ENCODE assay signal across 24 mouse cellular contexts in genomic region chr17:80631028-80631427, GRCm38 (mm10). TPM values are rescaled to one million over a fixed set of nuclear protein-coding genes. Genes with fewer than 3 reads are reported as not detected.
DNase-seq lines count a peak whose midpoint lies in the region; ATAC-seq and TF ChIP-seq lines count a peak whose summit lies in the region.
"Had no signal": no experiment of that assay in that cellular context is flagged by ENCODE, and none has a peak within 500 bp of the region (broad histone marks: within the 10 kb centered on the region; RNA-seq: fewer than 3 reads in every experiment).

No protein-coding gene starts in this region.

- H3K9me3 ChIP-seq in intestine, postnatal 0 days (ENCODE audit: control insufficient read depth) = no peaks in the 10 kb centered on the region
- H3K9me3 ChIP-seq in intestine, embryonic 16.5 days (ENCODE audit: control insufficient read depth, low read length) = no peaks in the 10 kb centered on the region
- H3K9me3 ChIP-seq in stomach, postnatal 0 days (ENCODE audit: control insufficient read depth, low read length) = no peaks in the 10 kb centered on the region
- H3K9me3 ChIP-seq: embryonic facial prominence, embryonic 12.5 days; forebrain, embryonic 13.5 days; forebrain, embryonic 15.5 days; G1E had no signal

- no peak overlapping the region for H3K4me3 ChIP-seq in intestine, postnatal 0 days (ENCODE audit: low read depth, low read length)
- no peak overlapping the region for H3K4me3 ChIP-seq in intestine, embryonic 16.5 days (ENCODE audit: low read length)
- H3K4me3 ChIP-seq in stomach, postnatal 0 days (ENCODE audit: low read depth, low read length) = no peak overlapping the region
- H3K4me3 ChIP-seq: embryonic facial prominence, embryonic 10.5 days; embryonic facial prominence, embryonic 12.5 days; forebrain, embryonic 13.5 days; forebrain, embryonic 15.5 days had no signal

- no peak for TF ChIP-seq EP300 in stomach, postnatal 0 days (optimal IDR thresholded peaks at IDR 0.05)

- no peaks in the 10 kb centered on the region for H3K27me3 ChIP-seq in intestine, postnatal 0 days (replicated peaks; ENCODE audit: control insufficient read depth, insufficient read depth, low read length)
- H3K27me3 ChIP-seq in intestine, embryonic 16.5 days (replicated peaks; ENCODE audit: control insufficient read depth, insufficient read depth, low read length) = no peaks in the 10 kb centered on the region
- no peaks in the 10 kb centered on the region for H3K27me3 ChIP-seq in stomach, postnatal 0 days (ENCODE audit: control insufficient read depth, insufficient read depth, low read length)
- H3K27me3 ChIP-seq: embryonic facial prominence, embryonic 12.5 days; forebrain, embryonic 13.5 days; forebrain, embryonic 15.5 days; Patski had no signal

- TF ChIP-seq CTCF in intestine, postnatal 0 days (IDR thresholded peaks at IDR 0.05; ENCODE audit: low read depth) = 0 out of 2 replicates have a peak, but pooled peaks have one; percentile 6
- peak; percentile 39 for TF ChIP-seq CTCF in stomach, postnatal 0 days (IDR thresholded peaks at IDR 0.05; ENCODE audit: low read depth)

- WGBS in intestine, postnatal 0 days = 93% methylated on average over 3 of the region's 3 CpGs
- WGBS in intestine, embryonic 16.5 days = 97% methylated on average over 3 of the region's 3 CpGs
- 94% methylated on average over 3 of the region's 3 CpGs for WGBS in large intestine, adult 2 months
- 95% methylated on average over 3 of the region's 3 CpGs for WGBS in stomach, postnatal 0 days

- H3K36me3 ChIP-seq in intestine, postnatal 0 days (ENCODE audit: control insufficient read depth, insufficient read depth) = peaks cover 42% of the 10 kb centered on the region
- peaks cover 14% of the 10 kb centered on the region for H3K36me3 ChIP-seq in intestine, embryonic 16.5 days (ENCODE audit: control insufficient read depth, insufficient read depth, low read length)
- peaks cover 14% of the 10 kb centered on the region for H3K36me3 ChIP-seq in stomach, postnatal 0 days (ENCODE audit: control insufficient read depth, insufficient read depth, low read length)
- H3K36me3 ChIP-seq: G1E had no signal

- no peak for ATAC-seq in intestine, postnatal 0 days
- ATAC-seq in intestine, embryonic 16.5 days = no peak
- ATAC-seq in stomach, postnatal 0 days (ENCODE audit: low FRiP score, low TSS enrichment) = peak; percentile 67
- ATAC-seq: activated CD4-positive, CD25-positive, alpha-beta regulatory T cell, adult 4 months; forebrain, embryonic 13.5 days; forebrain, embryonic 15.5 days; forebrain, postnatal 0 days; Patski had no signal

- no peak overlapping the region for H3K27ac ChIP-seq in intestine, postnatal 0 days (ENCODE audit: low read depth, low read length)
- no peak overlapping the region for H3K27ac ChIP-seq in intestine, embryonic 16.5 days (ENCODE audit: low read length)
- no peak overlapping the region for H3K27ac ChIP-seq in stomach, postnatal 0 days (replicated peaks)
- H3K27ac ChIP-seq: embryonic facial prominence, embryonic 10.5 days; embryonic facial prominence, embryonic 12.5 days; forebrain, embryonic 13.5 days; forebrain, embryonic 15.5 days had no signal

- H3K9ac ChIP-seq in intestine, postnatal 0 days (ENCODE audit: low read depth, low read length) = no peak overlapping the region
- H3K9ac ChIP-seq in intestine, embryonic 16.5 days (ENCODE audit: low read depth, low read length) = no peak overlapping the region
- H3K9ac ChIP-seq in stomach, postnatal 0 days (ENCODE audit: low read length) = no peak overlapping the region
- H3K9ac ChIP-seq: embryonic facial prominence, embryonic 12.5 days; forebrain, embryonic 13.5 days; forebrain, embryonic 15.5 days; forebrain, postnatal 0 days had no signal

- no peaks in the 10 kb centered on the region for H3K4me1 ChIP-seq in intestine, postnatal 0 days (replicated peaks; ENCODE audit: control insufficient read depth, insufficient read depth, low read length)
- H3K4me1 ChIP-seq in intestine, embryonic 16.5 days (ENCODE audit: control insufficient read depth, insufficient read depth, low read length) = no peaks in the 10 kb centered on the region
- no peaks in the 10 kb centered on the region for H3K4me1 ChIP-seq in stomach, postnatal 0 days (replicated peaks; ENCODE audit: control insufficient read depth, insufficient read depth)
- H3K4me1 ChIP-seq: embryonic facial prominence, embryonic 10.5 days; embryonic facial prominence, embryonic 12.5 days; forebrain, embryonic 13.5 days; forebrain, embryonic 15.5 days had no signal

- no peak overlapping the region for H3K4me2 ChIP-seq in intestine, postnatal 0 days (replicated peaks; ENCODE audit: low read depth)
- H3K4me2 ChIP-seq in intestine, embryonic 16.5 days (ENCODE audit: low read depth, low read length) = no peak overlapping the region
- no peak overlapping the region for H3K4me2 ChIP-seq in stomach, postnatal 0 days (replicated peaks; ENCODE audit: low read depth)
- H3K4me2 ChIP-seq: embryonic facial prominence, embryonic 12.5 days; forebrain, embryonic 13.5 days; forebrain, embryonic 15.5 days had no signal

- peak; percentile 72 for DNase-seq in R1 (ENCODE audit: low read depth, low spot score)
- DNase-seq in large intestine, adult 2 months (ENCODE audit: low read depth, low spot score) = peak; percentile 13
- no peak for DNase-seq in stomach, postnatal 0 days (ENCODE audit: low spot score)
- no peak for DNase-seq in adrenal gland, postnatal 25 days
- no peak for DNase-seq in adrenal gland, postnatal 4 days (ENCODE audit: low spot score in 2 of 2)
- no peak for DNase-seq in frontal cortex, postnatal 36 days (ENCODE audit: low spot score in 2 of 2)
- DNase-seq: adrenal gland, adult 8-10 months; adrenal gland, postnatal 14 days; cerebellum, adult 11-12 months; cerebellum, adult 2 months; cerebellum, adult 9-10 months; cerebellum, postnatal 10 days; cerebellum, postnatal 25 days; forebrain, postnatal 0 days had no signal

RNA-seq across cellular contexts. Expression of gene Cdkl4, which starts 53.4 kb away (rescaled TPM):
- 0.09 and 0.12 TPM in 2 replicates for polyA plus RNA-seq in intestine, postnatal 0 days (2015; fragmentation: Nextera tagmentation; extraction: Ambion mirVana)
- polyA plus RNA-seq in intestine, embryonic 16.5 days (2015; fragmentation: Nextera tagmentation; extraction: Ambion mirVana) = 0.38 and 0.46 TPM in 2 replicates
- polyA plus RNA-seq in large intestine, adult 2 months (2012; rRNA removed) = 0.06 and 0.07 TPM in 2 replicates
- polyA plus RNA-seq in stomach, postnatal 0 days (2015; fragmentation: Nextera tagmentation; extraction: Ambion mirVana) = 0.05 and 0.08 TPM in 2 replicates
- total RNA-seq in adrenal gland, postnatal 25 days (2021) = not detected in 2 replicates
- total RNA-seq in adrenal gland, postnatal 4 days (2021) = under 1 TPM; 0.20 to 0.28 TPM
- polyA plus RNA-seq: C2C12, G1E had no signal

Comparison
In these comparisons a context has a peak if more than half of its experiments do, and no peak if none do; other contexts are left out.
1. DNase-seq: peak in R1 (single experiment) and large intestine, adult 2 months (single experiment); none in stomach, postnatal 0 days (single experiment), adrenal gland, postnatal 25 days (single experiment), adrenal gland, postnatal 4 days (0 of 2) and frontal cortex, postnatal 36 days (0 of 2).